ENCODE assay signal across 8 mouse cellular contexts in genomic region chrX:103563531-103564246, GRCm38 (mm10).
DNase-seq lines count a peak whose midpoint lies in the region; ATAC-seq and TF ChIP-seq lines count a peak whose summit lies in the region.

No protein-coding gene starts in this region.

- TF ChIP-seq CTCF in brain, embryonic 14.5 days (IDR thresholded peaks at IDR 0.05; ENCODE audit: borderline replicate concordance, extremely low read depth, insufficient read depth, insufficient read length) = no peak

- intact Hi-C loops in heart, postnatal 25 days (cut with DNase I) = loop anchor here (5.0 kb wide), 2 partner anchors 39 to 61 kb away; no protein-coding TSS in a partner anchor

- ATAC-seq in megakaryocyte progenitor cell, adult 5-6 weeks (replicated peaks; ENCODE audit: poor library complexity) = peak; percentile 44

- TF ChIP-seq POLR2A in brain, embryonic 14.5 days (IDR thresholded peaks at IDR 0.05; ENCODE audit: borderline replicate concordance, extremely low read depth, insufficient read depth, insufficient read length, poor library complexity, severe bottlenecking) = no peak

- DNase-seq in NIH3T3 (ENCODE audit: low read depth) = peak; percentile 58
- peak; percentile 98 for DNase-seq in brain, embryonic 14.5 days (ENCODE audit: low read depth)
- peak; percentile 82 to 95 for DNase-seq in frontal cortex, adult 2 months (ENCODE audit: extremely low spot score in 1 of 2, low spot score in 1 of 2)
- DNase-seq in heart, postnatal 25 days (ENCODE audit: low spot score) = peak; percentile 14
- peak; percentile 86 for DNase-seq in layer of hippocampus, adult 9-11 months
- DNase-seq in right cerebral cortex, postnatal 4 days = peak; percentile 84
- no peak for DNase-seq in urinary bladder, postnatal 10 days (ENCODE audit: low spot score)
